ENCODE assay signal across 8 mouse cellular contexts in the genomic region with DNA sequence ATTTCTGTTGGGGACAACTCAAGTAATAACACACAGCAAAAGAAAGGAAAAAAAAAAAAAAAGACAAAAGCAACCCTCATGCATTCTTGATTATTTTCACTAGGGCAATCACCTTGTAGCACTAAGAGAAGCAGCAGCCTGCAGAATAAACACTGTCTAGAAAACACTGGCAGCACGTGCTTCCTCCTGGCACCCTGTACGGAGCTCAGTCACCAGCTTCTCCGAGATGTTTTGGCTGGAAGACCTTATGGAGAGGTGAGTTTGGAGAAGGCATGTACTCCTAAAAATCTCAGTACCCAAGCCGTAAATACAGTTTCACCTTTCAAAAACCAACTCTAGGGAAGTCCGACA.
DNase-seq lines count a peak whose midpoint lies in the region; ATAC-seq and TF ChIP-seq lines count a peak whose summit lies in the region.

No protein-coding gene starts in this region.

- no peak for DNase-seq in spleen, adult 2 months (ENCODE audit: low read depth in 1 of 2, low spot score in 2 of 2)
- DNase-seq in spleen, adult 12 weeks (ENCODE audit: low spot score) = no peak
- peak; percentile 79 for DNase-seq in lung, postnatal 36 days
- DNase-seq in right cerebral cortex, adult 2 months (ENCODE audit: low spot score in 2 of 2) = no peak
- no peak for DNase-seq in ovary, postnatal 36 days (ENCODE audit: low spot score)

- WGBS in spleen, adult 2 months = 3% methylated on average over 5 of the region's 5 CpGs
- WGBS in forebrain, embryonic 13.5 days = 32% methylated on average over 5 of the region's 5 CpGs
- 7% methylated on average over 5 of the region's 5 CpGs for WGBS in kidney, embryonic 14.5 days
- 18% methylated on average over 5 of the region's 5 CpGs for WGBS in stomach, embryonic 16.5 days

- TF ChIP-seq POLR2A in spleen, adult 2 months (IDR thresholded peaks at IDR 0.05; ENCODE audit: low read depth, low read length) = no peak

- H3K36me3 ChIP-seq in spleen, adult 2 months (ENCODE audit: control insufficient read depth, insufficient read depth, low read length) = no peaks in the 10 kb centered on the region
- H3K36me3 ChIP-seq in forebrain, embryonic 13.5 days (ENCODE audit: poor library complexity, severe bottlenecking) = no peaks in the 10 kb centered on the region
- H3K36me3 ChIP-seq in kidney, embryonic 14.5 days (ENCODE audit: control insufficient read depth, insufficient read depth, low read length) = no peaks in the 10 kb centered on the region
- no peaks in the 10 kb centered on the region for H3K36me3 ChIP-seq in stomach, embryonic 16.5 days (ENCODE audit: control insufficient read depth, insufficient read depth, low read length)

- H3K4me3 ChIP-seq in spleen, adult 2 months (ENCODE audit: extremely low read depth, insufficient read depth, insufficient read length) = peak overlapping the region; percentile 80
- peak overlapping the region; percentile 34 for H3K4me3 ChIP-seq in forebrain, embryonic 13.5 days
- peak overlapping the region; percentile 52 for H3K4me3 ChIP-seq in kidney, embryonic 14.5 days (ENCODE audit: low read length)
- H3K4me3 ChIP-seq in stomach, embryonic 16.5 days (replicated peaks; ENCODE audit: low read length) = peak overlapping the region; percentile 54

- H3K27me3 ChIP-seq in spleen, adult 2 months (ENCODE audit: control insufficient read depth, insufficient read depth, low read length) = no peaks in the 10 kb centered on the region
- H3K27me3 ChIP-seq in forebrain, embryonic 13.5 days = 0 out of 2 replicates have a peak, but pooled peaks cover 6% of the 10 kb centered on the region
- no peaks in the 10 kb centered on the region for H3K27me3 ChIP-seq in kidney, embryonic 14.5 days (ENCODE audit: control insufficient read depth, insufficient read depth, low read length)
- H3K27me3 ChIP-seq in stomach, embryonic 16.5 days (ENCODE audit: control insufficient read depth, insufficient read depth, low read length) = no peaks in the 10 kb centered on the region

- H3K4me2 ChIP-seq in forebrain, embryonic 13.5 days = peak overlapping the region; percentile 67
- H3K4me2 ChIP-seq in kidney, embryonic 14.5 days (replicated peaks; ENCODE audit: low read depth, low read length) = peak overlapping the region; percentile 75
- peak overlapping the region; percentile 64 for H3K4me2 ChIP-seq in stomach, embryonic 16.5 days (ENCODE audit: low read depth, low read length)

- no peak for ATAC-seq in forebrain, embryonic 13.5 days
- ATAC-seq in kidney, embryonic 14.5 days (ENCODE audit: low FRiP score, low TSS enrichment) = no peak
- ATAC-seq in stomach, embryonic 16.5 days (ENCODE audit: insufficient read depth, low FRiP score) = no peak

- H3K9me3 ChIP-seq in forebrain, embryonic 13.5 days (replicated peaks) = no peaks in the 10 kb centered on the region
- no peaks in the 10 kb centered on the region for H3K9me3 ChIP-seq in kidney, embryonic 14.5 days (ENCODE audit: control insufficient read depth, low read length)
- H3K9me3 ChIP-seq in stomach, embryonic 16.5 days (replicated peaks; ENCODE audit: control insufficient read depth, low read length) = no peaks in the 10 kb centered on the region

- H3K4me1 ChIP-seq in spleen, adult 2 months (ENCODE audit: control insufficient read depth, insufficient read depth, insufficient read length) = peaks cover 4% of the 10 kb centered on the region; the same call in 1 of the 2 replicates
- peaks cover 10% of the 10 kb centered on the region for H3K4me1 ChIP-seq in forebrain, embryonic 13.5 days
- H3K4me1 ChIP-seq in kidney, embryonic 14.5 days (ENCODE audit: control insufficient read depth, insufficient read depth, low read length) = peaks cover 11% of the 10 kb centered on the region; the same call in 1 of the 2 replicates
- peaks cover 15% of the 10 kb centered on the region for H3K4me1 ChIP-seq in stomach, embryonic 16.5 days (ENCODE audit: control insufficient read depth, insufficient read depth, low read length)

- no peak overlapping the region for H3K9ac ChIP-seq in forebrain, embryonic 13.5 days
- peak overlapping the region; percentile 62; the same call in 1 of the 2 replicates for H3K9ac ChIP-seq in kidney, embryonic 14.5 days (ENCODE audit: low read depth, low read length)
- H3K9ac ChIP-seq in stomach, embryonic 16.5 days (ENCODE audit: low read length) = peak overlapping the region; percentile 73

- no peak for TF ChIP-seq CTCF in spleen, adult 2 months (IDR thresholded peaks at IDR 0.05; ENCODE audit: extremely low read depth, insufficient read depth, insufficient read length, insufficient replicate concordance)

- H3K27ac ChIP-seq in spleen, adult 2 months (ENCODE audit: insufficient read depth, low read length) = peak overlapping the region; percentile 74
- H3K27ac ChIP-seq in forebrain, embryonic 13.5 days = no peak overlapping the region
- peak overlapping the region; percentile 85; the same call in 1 of the 2 replicates for H3K27ac ChIP-seq in kidney, embryonic 14.5 days (ENCODE audit: low read depth, low read length)
- H3K27ac ChIP-seq in stomach, embryonic 16.5 days (ENCODE audit: low read length) = peak overlapping the region; percentile 93
